Mouse (Mus musculus) liver, embryonic 13.5 days (tissue): ENCODE results near the gene Wfdc18. TPM values are rescaled to one million over a fixed set of nuclear protein-coding genes. Genes with fewer than 3 reads are reported as not detected.

Experiments
- ATAC-seq: fragments of 200-750 bp; cut with Nextera tagmentation; 2 replicates; pipeline ENCODE4 v1.8.0; 2017; ENCODE audit warnings: low read depth, mild to moderate bottlenecking, moderate number of reproducible peaks, moderate library complexity
- DNase-seq: peaks from one replicate; pipeline ENCODE4 v3.0.0; 2022
- H3K27ac ChIP-seq: fragments of 300-500 bp; sonication (generic); 2 replicates; pipeline ENCODE4 v1.5.1; 2015; ENCODE audit warnings: moderate library complexity, mild to moderate bottlenecking, inconsistent platforms
- H3K27me3 ChIP-seq: fragments of 300-500 bp; sonication (generic); 2 replicates; pipeline ENCODE4 v1.6.1; 2015; ENCODE audit warnings: mild to moderate bottlenecking, inconsistent platforms
- H3K36me3 ChIP-seq: fragments of 300-500 bp; sonication (generic); 2 replicates; pipeline ENCODE4 v1.6.1; 2015; ENCODE audit warnings: mild to moderate bottlenecking, inconsistent platforms
- H3K4me1 ChIP-seq: fragments of 300-500 bp; sonication (generic); replicated peaks from 2 replicates; pipeline ENCODE4 v1.6.1; 2015; ENCODE audit warnings: inconsistent platforms
- H3K4me2 ChIP-seq: fragments of 300-500 bp; sonication (generic); 2 replicates; pipeline ENCODE4 v1.6.1; 2015; ENCODE audit warnings: inconsistent platforms, mild to moderate bottlenecking, moderate library complexity
- H3K4me3 ChIP-seq: fragments of 300-500 bp; sonication (generic); replicated peaks from 2 replicates; pipeline ENCODE4 v1.5.1; 2015; ENCODE audit warnings: mild to moderate bottlenecking, inconsistent platforms
- H3K9ac ChIP-seq: fragments of 300-500 bp; sonication (generic); 2 replicates; pipeline ENCODE4 v1.6.1; 2015; ENCODE audit warnings: mild to moderate bottlenecking, inconsistent platforms
- H3K9me3 ChIP-seq: fragments of 300-500 bp; sonication (generic); replicated peaks from 2 replicates; pipeline ENCODE4 v1.6.1; 2016; ENCODE audit warnings: inconsistent platforms
- WGBS: fragments of 180-500 bp; shearing (Covaris S2); methylation state at CpG from one replicate; pipeline ENCODE4 v1.1.7; 2015; ENCODE audit not compliant: insufficient replicate concordance; 5-methylcytosine and 5-hydroxymethylcytosine counted together
- polyA plus RNA-seq: library from polyadenylated mRNA; unstranded; fragments of >200 nt; fragmentation: Nextera tagmentation; extraction: Ambion mirVana; gene quantifications from 2 replicates; pipeline ENCODE4 v1.2.1, GENCODE M21; 2015

Wfdc18 gene
- polyA plus RNA-seq, 1 experiment from 2014 or later: not detected

DNA sequence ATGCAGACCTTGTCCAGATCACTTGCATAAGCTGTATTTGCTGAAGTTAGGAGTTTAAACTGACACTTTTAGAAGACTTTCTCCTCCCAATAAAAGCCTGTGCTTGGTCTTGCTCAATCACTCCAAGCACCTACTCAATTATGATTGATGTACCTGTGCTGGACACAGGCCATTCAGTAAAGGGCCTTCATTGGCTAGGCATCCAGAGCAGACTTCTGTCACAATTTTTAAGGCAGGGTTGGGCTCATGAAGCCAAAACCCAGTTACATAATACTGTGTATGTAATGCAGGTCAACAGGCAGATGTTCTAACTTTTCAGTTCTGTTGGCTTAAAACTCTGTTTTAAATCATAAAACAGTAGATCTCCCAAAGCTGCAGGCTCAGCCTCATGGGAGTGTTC, 12.0 kb downstream of the Wfdc18 start:
- no peak for DNase-seq

DNA sequence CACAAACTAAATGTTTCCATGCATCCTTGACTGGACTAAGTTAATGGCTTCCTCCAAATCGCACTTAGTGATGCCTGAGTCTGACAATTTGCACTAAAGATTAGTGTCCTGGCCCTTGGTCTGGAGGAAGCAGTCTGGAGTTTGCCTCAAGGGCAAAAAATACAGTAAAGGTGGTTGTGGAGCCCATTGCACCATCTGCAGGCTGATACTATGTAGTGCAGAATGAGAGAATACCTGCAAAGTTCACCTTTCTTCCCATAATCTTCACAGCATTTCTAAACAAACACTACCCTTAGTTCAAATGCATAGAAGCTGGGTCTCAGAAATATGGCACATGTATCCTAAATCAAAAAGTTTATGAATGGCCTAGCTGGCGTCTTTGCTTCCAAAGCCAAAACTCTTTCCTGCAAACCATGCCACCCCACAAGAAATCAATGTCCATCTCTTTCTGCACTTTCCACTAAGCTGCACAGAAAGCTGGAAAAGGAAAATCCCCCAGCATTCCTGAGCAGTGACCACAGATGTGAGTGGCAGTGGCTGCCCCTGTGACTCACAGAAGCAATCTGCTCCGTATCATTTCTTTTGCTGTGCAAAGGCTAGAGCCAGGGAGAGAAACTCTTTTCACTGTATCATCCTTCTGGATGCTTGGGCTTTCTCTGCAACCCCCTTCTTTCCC, 20.1 kb downstream of the Wfdc18 start:
- H3K4me3 ChIP-seq: no peak overlapping the region
- 54% methylated on average over 3 of the region's 3 CpGs for WGBS
- DNase-seq: no peak
- H3K9ac ChIP-seq: no peak overlapping the region
- no peaks in the 10 kb centered on the region for H3K27me3 ChIP-seq
- no peaks in the 10 kb centered on the region for H3K36me3 ChIP-seq
- no peaks in the 10 kb centered on the region for H3K4me1 ChIP-seq
- H3K4me2 ChIP-seq: no peak overlapping the region
- no peak overlapping the region for H3K27ac ChIP-seq
- ATAC-seq: no peak
- no peaks in the 10 kb centered on the region for H3K9me3 ChIP-seq

More for the DNA sequence above, 12.0 kb downstream of the Wfdc18 start:
- no peak overlapping the region for H3K27ac ChIP-seq
- no peak overlapping the region for H3K9ac ChIP-seq
- no peak for ATAC-seq
- no peaks in the 10 kb centered on the region for H3K4me1 ChIP-seq
- no peak overlapping the region for H3K4me2 ChIP-seq
- H3K27me3 ChIP-seq: no peaks in the 10 kb centered on the region
- no peaks in the 10 kb centered on the region for H3K9me3 ChIP-seq
- H3K4me3 ChIP-seq: no peak overlapping the region
- no peaks in the 10 kb centered on the region for H3K36me3 ChIP-seq

GRCm38 (mm10) chr11:83731116-83731515, 22.3 kb downstream of the Wfdc18 start:
- H3K36me3 ChIP-seq: no peaks in the 10 kb centered on the region
- no peak overlapping the region for H3K4me3 ChIP-seq
- no peak overlapping the region for H3K4me2 ChIP-seq
- no peaks in the 10 kb centered on the region for H3K27me3 ChIP-seq
- no peaks in the 10 kb centered on the region for H3K9me3 ChIP-seq
- no peaks in the 10 kb centered on the region for H3K4me1 ChIP-seq
- WGBS: 81% methylated on average over 1 of the region's 1 CpGs
- ATAC-seq (no peak), DNase-seq (no peak)
- no peak overlapping the region for H3K9ac ChIP-seq
- H3K27ac ChIP-seq: no peak overlapping the region

- no peaks in the 10 kb centered on the region for H3K36me3 ChIP-seq
- no peak overlapping the region for H3K27ac ChIP-seq
- no peak overlapping the region for H3K4me3 ChIP-seq
- DNase-seq: no peak
- no peak overlapping the region for H3K4me2 ChIP-seq
- H3K4me1 ChIP-seq: no peaks in the 10 kb centered on the region
- H3K9me3 ChIP-seq: no peaks in the 10 kb centered on the region
- no peaks in the 10 kb centered on the region for H3K27me3 ChIP-seq
- H3K9ac ChIP-seq: no peak overlapping the region
- 52% methylated on average over 5 of the region's 5 CpGs for WGBS
- ATAC-seq: no peak
Observed at GRCm38 (mm10) chr11:83733071-83733640, 24.3 kb downstream of the Wfdc18 start.

GRCm38 (mm10) chr11:83734215-83734614, 25.4 kb downstream of the Wfdc18 start:
- ATAC-seq (no peak), DNase-seq (no peak)
- WGBS: 44% methylated on average over 1 of the region's 1 CpGs
- no peak overlapping the region for H3K27ac ChIP-seq
- no peak overlapping the region for H3K9ac ChIP-seq
- H3K9me3 ChIP-seq: no peaks in the 10 kb centered on the region
- no peak overlapping the region for H3K4me3 ChIP-seq
- H3K36me3 ChIP-seq: no peaks in the 10 kb centered on the region
- no peaks in the 10 kb centered on the region for H3K27me3 ChIP-seq
- H3K4me2 ChIP-seq: no peak overlapping the region
- no peaks in the 10 kb centered on the region for H3K4me1 ChIP-seq

DNA sequence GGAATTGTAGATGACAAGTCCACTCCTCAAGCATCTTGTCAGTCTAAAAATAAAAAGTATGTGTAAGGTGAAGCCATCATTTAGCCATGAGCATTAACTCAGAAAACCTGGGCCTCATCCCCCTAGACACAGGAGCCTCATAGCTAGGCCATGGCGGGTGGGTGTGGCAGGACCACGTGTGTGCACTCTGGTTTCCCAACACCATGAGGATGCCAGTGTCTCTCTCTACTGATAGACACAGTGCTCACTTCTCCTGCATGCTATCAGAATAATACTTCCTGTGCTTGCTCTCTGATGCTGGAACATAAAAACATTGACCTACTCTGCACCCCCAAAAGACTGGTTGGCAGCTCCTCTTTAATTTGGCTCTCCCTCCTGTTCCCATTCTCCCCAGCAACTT, 27.1 kb downstream of the Wfdc18 start:
- Histone ChIP-seq H3K27me3 (0 out of 2 replicates have a peak, but pooled peaks cover 5% of the 10 kb centered on the region), H3K9ac (no peak overlapping the region), H3K27ac (no peak overlapping the region), H3K4me3 (no peak overlapping the region), H3K9me3 (no peaks in the 10 kb centered on the region), H3K4me1 (no peaks in the 10 kb centered on the region), H3K4me2 (no peak overlapping the region), H3K36me3 (no peaks in the 10 kb centered on the region)
- WGBS: 36% methylated on average over 2 of the region's 2 CpGs
- no peak for ATAC-seq
- DNase-seq: no peak

DNA sequence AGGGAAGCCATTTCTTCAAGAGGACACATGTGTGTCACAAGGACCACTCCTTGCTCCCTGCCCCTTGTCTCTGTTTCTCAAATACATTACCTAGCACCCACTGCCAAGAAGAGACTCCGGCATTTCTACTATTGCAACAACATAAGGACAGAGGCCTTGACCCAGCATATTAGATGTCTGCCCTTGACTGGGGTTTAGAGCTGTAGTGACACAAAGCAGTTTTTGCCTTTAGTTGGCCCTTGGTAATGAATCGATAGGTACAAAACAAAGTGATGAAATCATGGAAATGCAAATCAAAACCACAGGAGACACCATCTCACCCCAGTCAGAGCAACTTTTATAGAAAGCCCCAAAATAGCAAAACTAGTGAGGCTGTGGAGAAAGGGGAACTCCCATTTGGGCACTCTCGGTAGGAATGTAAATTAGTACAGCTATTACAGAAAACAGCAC, 28.3 kb downstream of the Wfdc18 start:
- Histone ChIP-seq H3K4me2 (no peak overlapping the region), H3K9ac (no peak overlapping the region), H3K36me3 (no peaks in the 10 kb centered on the region), H3K27me3 (0 out of 2 replicates have a peak, but pooled peaks cover 5% of the 10 kb centered on the region), H3K4me3 (no peak overlapping the region), H3K4me1 (no peaks in the 10 kb centered on the region), H3K9me3 (no peaks in the 10 kb centered on the region), H3K27ac (no peak overlapping the region)
- DNase-seq (no peak), ATAC-seq (no peak)
- WGBS: 44% methylated on average over 3 of the region's 3 CpGs

GRCm38 (mm10) chr11:83739241-83739640, 30.4 kb downstream of the Wfdc18 start:
- no peaks in the 10 kb centered on the region for H3K9me3 ChIP-seq
- 21% methylated on average over 5 of the region's 5 CpGs for WGBS
- H3K36me3 ChIP-seq: no peaks in the 10 kb centered on the region
- no peak for ATAC-seq
- H3K4me1 ChIP-seq: no peaks in the 10 kb centered on the region
- no peak overlapping the region for H3K27ac ChIP-seq
- H3K9ac ChIP-seq: no peak overlapping the region
- H3K4me2 ChIP-seq: no peak overlapping the region
- DNase-seq: no peak
- no peak overlapping the region for H3K4me3 ChIP-seq
- H3K27me3 ChIP-seq: 0 out of 2 replicates have a peak, but pooled peaks cover 6% of the 10 kb centered on the region

- Histone ChIP-seq H3K4me1 (no peaks in the 10 kb centered on the region), H3K9me3 (no peaks in the 10 kb centered on the region), H3K9ac (no peak overlapping the region), H3K27ac (no peak overlapping the region), H3K27me3 (0 out of 2 replicates have a peak, but pooled peaks cover 9% of the 10 kb centered on the region), H3K4me3 (no peak overlapping the region), H3K36me3 (no peaks in the 10 kb centered on the region), H3K4me2 (no peak overlapping the region)
- ATAC-seq: no peak
- WGBS: 58% methylated on average over 4 of the region's 4 CpGs
- no peak for DNase-seq
Observed at GRCm38 (mm10) chr11:83740443-83740991, 31.7 kb downstream of the Wfdc18 start.

DNA sequence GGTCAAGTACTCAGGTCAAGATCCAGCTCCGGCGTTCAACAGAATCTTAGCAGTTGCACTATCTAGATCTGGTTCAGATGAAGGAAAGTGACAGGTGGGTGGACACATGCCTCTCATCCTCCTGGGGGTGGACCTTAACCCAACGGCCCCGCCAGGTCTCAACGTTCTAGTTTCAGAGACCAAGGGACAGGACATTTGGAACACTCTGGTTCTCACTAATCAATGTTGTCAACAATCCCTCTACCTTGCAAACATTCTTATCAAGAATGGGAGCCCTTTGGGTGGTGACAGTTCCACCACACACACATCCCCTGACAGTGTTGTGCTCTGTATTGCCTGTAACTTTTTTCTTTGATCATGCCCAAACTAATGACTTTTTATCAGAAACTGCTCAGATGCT, 33.0 kb downstream of the Wfdc18 start:
- peak; percentile 53 for ATAC-seq
- no peak for DNase-seq
- no peak overlapping the region for H3K9ac ChIP-seq

GRCm38 (mm10) chr11:83742731-83743355, 34.0 kb downstream of the Wfdc18 start:
- DNase-seq (no peak), ATAC-seq (no peak)
- H3K4me2 ChIP-seq: no peak overlapping the region
- 0 out of 2 replicates have a peak, but pooled peaks cover 13% of the 10 kb centered on the region for H3K27me3 ChIP-seq
- H3K4me3 ChIP-seq: no peak overlapping the region
- H3K27ac ChIP-seq: no peak overlapping the region
- H3K9ac ChIP-seq: no peak overlapping the region
- 52% methylated on average over 9 of the region's 9 CpGs for WGBS
- H3K4me1 ChIP-seq: no peaks in the 10 kb centered on the region
- no peaks in the 10 kb centered on the region for H3K9me3 ChIP-seq
- no peaks in the 10 kb centered on the region for H3K36me3 ChIP-seq

More for the DNA sequence above, 33.0 kb downstream of the Wfdc18 start:
- Histone ChIP-seq H3K27ac (no peak overlapping the region), H3K4me2 (no peak overlapping the region), H3K27me3 (0 out of 2 replicates have a peak, but pooled peaks cover 9% of the 10 kb centered on the region), H3K4me1 (no peaks in the 10 kb centered on the region), H3K9me3 (no peaks in the 10 kb centered on the region), H3K4me3 (no peak overlapping the region), H3K36me3 (no peaks in the 10 kb centered on the region)
- WGBS: 52% methylated on average over 5 of the region's 5 CpGs
